Mouse (Mus musculus) ZHBTc4 (cell line): Measurements from ENCODE around the gene Hspa4l.
"Not testable (repeated sequence)": the region's sequence is repeated elsewhere in the genome, so short reads cannot be mapped to it uniquely, and the experiment has no call there.

Experiments used
- DNase-seq: peaks from one replicate; pipeline ENCODE4 v3.0.0-alpha.2; 2011; ENCODE audit warnings: low read depth, low spot score

Hspa4l gene

GRCm38 (mm10) chr3:40813275-40813674 lies 69.0 kb downstream of the Hspa4l start:
- DNase-seq: no peak

GRCm38 (mm10) chr3:40845521-40845920 lies 101.2 kb downstream of the Hspa4l start:
- not testable (repeated sequence) for DNase-seq
